Mouse (Mus musculus) MEL (cell line): Measurements from ENCODE around the gene Gm17657. TPM values are rescaled to one million over a fixed set of nuclear protein-coding genes. Genes with fewer than 3 reads are reported as not detected.

Experiments
- DNase-seq: peaks from one replicate; pipeline ENCODE4 v3.0.0; 2011; ENCODE audit warnings: low read depth, low spot score
- H3K27ac ChIP-seq: 2 replicates; pipeline ENCODE4 v1.5.1; 2012; ENCODE audit warnings: low read depth, mild to moderate bottlenecking, control low read depth, low read length, moderate library complexity; ENCODE audit not compliant: control insufficient read depth
- H3K27me3 ChIP-seq, 2 experiments: fragments of 150-350 bp in 1 of 2; sonication (generic) in 1 of 2; 2 replicates each; pipeline ENCODE4 v1.6.1; 2012; ENCODE audit warnings: low read length in 2 of 2, mild to moderate bottlenecking in 2 of 2, improper control_type of control experiment in 1 of 2, moderate library complexity in 1 of 2; ENCODE audit not compliant: insufficient read depth in 2 of 2, control insufficient read depth in 1 of 2
- H3K36me3 ChIP-seq, 2 experiments: 2 replicates each; pipeline ENCODE4 v1.6.1; 2012 to 2014; ENCODE audit warnings: low read length in 2 of 2, improper control_type of control experiment in 1 of 2, inconsistent platforms in 1 of 2, mild to moderate bottlenecking in 1 of 2; ENCODE audit not compliant: insufficient read depth in 2 of 2, control insufficient read depth in 1 of 2
- H3K4me1 ChIP-seq, 2 experiments: fragments of 150-350 bp in 1 of 2; sonication (generic) in 1 of 2; 2 replicates each; pipeline ENCODE4 v1.6.1; 2012; ENCODE audit warnings: low read length in 2 of 2, improper control_type of control experiment in 1 of 2, mild to moderate bottlenecking in 1 of 2; ENCODE audit not compliant: insufficient read depth in 2 of 2, control insufficient read depth in 1 of 2
- H3K4me3 ChIP-seq, 2 experiments: fragments of 150-350 bp in 1 of 2; sonication (generic) in 1 of 2; 2 replicates each; pipeline ENCODE4 v1.5.1; 2012; ENCODE audit warnings: low read depth in 2 of 2, low read length in 2 of 2, mild to moderate bottlenecking in 2 of 2, moderate library complexity in 2 of 2, control low read depth in 1 of 2, improper control_type of control experiment in 1 of 2; ENCODE audit not compliant: control insufficient read depth in 1 of 2, insufficient read depth in 1 of 2
- H3K79me2 ChIP-seq: 2 replicates; pipeline ENCODE4 v1.6.1; 2012; ENCODE audit warnings: mild to moderate bottlenecking, low read length, moderate library complexity; ENCODE audit not compliant: control insufficient read depth, poor library complexity, insufficient read depth
- H3K9ac ChIP-seq: 2 replicates; pipeline ENCODE4 v1.6.1; 2012; ENCODE audit warnings: low read depth, mild to moderate bottlenecking, control low read depth, low read length, moderate library complexity; ENCODE audit not compliant: control insufficient read depth, poor library complexity, severe bottlenecking
- H3K9me3 ChIP-seq: fragments of 150-350 bp; sonication (generic); replicated peaks from 2 replicates; pipeline ENCODE4 v1.6.1; 2012; ENCODE audit warnings: mild to moderate bottlenecking, low read length, improper control_type of control experiment, moderate library complexity; ENCODE audit not compliant: insufficient read depth
- BHLHE40 ChIP-seq: IDR thresholded peaks from 2 replicates; pipeline ENCODE4 v1.6.1; 2012; ENCODE audit warnings: low read depth, mild to moderate bottlenecking, inconsistent platforms, low read length, improper control_type of control experiment, borderline replicate concordance
- CHD2 ChIP-seq: IDR thresholded peaks from 2 replicates; pipeline ENCODE4 v1.6.1; 2011; ENCODE audit warnings: low read length, improper control_type of control experiment
- CTCF ChIP-seq, 3 experiments: IDR thresholded peaks in 2 of 3; conservative IDR thresholded peaks in 1 of 3; 2 replicates each; pipeline ENCODE4 v1.5.1; 2011 to 2012; ENCODE audit warnings: low read length in 3 of 3, low read depth in 2 of 3, mild to moderate bottlenecking in 2 of 3, improper control_type of control experiment in 1 of 3, inconsistent platforms in 1 of 3, mixed read lengths in 1 of 3, moderate library complexity in 1 of 3; ENCODE audit not compliant: control insufficient read depth in 1 of 3, insufficient read depth in 1 of 3, poor library complexity in 1 of 3, severe bottlenecking in 1 of 3
- E2F4 ChIP-seq: IDR thresholded peaks from 2 replicates; pipeline ENCODE4 v1.6.1; 2011; ENCODE audit warnings: low read depth, low read length, improper control_type of control experiment, borderline replicate concordance
- EP300 ChIP-seq, 2 experiments: IDR thresholded peaks; 2 replicates each; pipeline ENCODE4 v1.6.1; 2011; ENCODE audit warnings: improper control_type of control experiment in 2 of 2, low read length in 2 of 2, low read depth in 1 of 2, mild to moderate bottlenecking in 1 of 2
- GABPA ChIP-seq: IDR thresholded peaks from 2 replicates; pipeline ENCODE4 v1.6.1; 2012; ENCODE audit warnings: low read depth, mild to moderate bottlenecking, inconsistent platforms, low read length, improper control_type of control experiment, moderate library complexity
- GATA1 ChIP-seq: IDR thresholded peaks from 2 replicates; pipeline ENCODE4 v1.6.1; 2011; ENCODE audit warnings: low read depth, low read length, improper control_type of control experiment
- HCFC1 ChIP-seq: IDR thresholded peaks from 2 replicates; pipeline ENCODE4 v1.6.1; 2012; ENCODE audit warnings: low read depth, mild to moderate bottlenecking, inconsistent platforms, low read length, improper control_type of control experiment, moderate library complexity
- JUND ChIP-seq: IDR thresholded peaks from 2 replicates; pipeline ENCODE4 v1.6.1; 2011; ENCODE audit warnings: low read depth, mild to moderate bottlenecking, improper control_type of control experiment, low read length
- KAT2A ChIP-seq: conservative IDR thresholded peaks from 2 replicates; pipeline ENCODE4 v1.6.1; 2012; ENCODE audit warnings: low read depth, low read length, improper control_type of control experiment, inconsistent platforms
- MAFK ChIP-seq: IDR thresholded peaks from 2 replicates; pipeline ENCODE4 v1.6.1; 2011; ENCODE audit warnings: low read depth, mild to moderate bottlenecking, low read length, improper control_type of control experiment, borderline replicate concordance
- MAX ChIP-seq: IDR thresholded peaks from 2 replicates; pipeline ENCODE4 v1.6.1; 2011; ENCODE audit warnings: low read length, improper control_type of control experiment
- MAZ ChIP-seq: IDR thresholded peaks from 2 replicates; pipeline ENCODE4 v1.6.1; 2012; ENCODE audit warnings: low read depth, mild to moderate bottlenecking, inconsistent platforms, low read length, improper control_type of control experiment
- MXI1 ChIP-seq: IDR thresholded peaks from 2 replicates; pipeline ENCODE4 v1.6.1; 2011; ENCODE audit warnings: mild to moderate bottlenecking, low read depth, low read length, improper control_type of control experiment
- MYB ChIP-seq: IDR thresholded peaks from 2 replicates; pipeline ENCODE4 v1.6.1; 2011; ENCODE audit warnings: mild to moderate bottlenecking, low read depth, low read length, improper control_type of control experiment
- MYC ChIP-seq: IDR thresholded peaks from 2 replicates; pipeline ENCODE4 v1.6.1; 2011; ENCODE audit warnings: low read depth, mild to moderate bottlenecking, low read length, improper control_type of control experiment, moderate library complexity
- POLR2A ChIP-seq, 2 experiments: IDR thresholded peaks; 2 replicates each; pipeline ENCODE4 v1.6.1; 2011 to 2012; ENCODE audit warnings: low read length in 2 of 2, mild to moderate bottlenecking in 2 of 2, control low read depth in 1 of 2, improper control_type of control experiment in 1 of 2, low read depth in 1 of 2, moderate library complexity in 1 of 2; ENCODE audit not compliant: control insufficient read depth in 1 of 2, insufficient read depth in 1 of 2, poor library complexity in 1 of 2
- RAD21 ChIP-seq: IDR thresholded peaks from 2 replicates; pipeline ENCODE4 v1.6.1; 2011; ENCODE audit warnings: mild to moderate bottlenecking, low read depth, low read length, improper control_type of control experiment
- SMC3 ChIP-seq: IDR thresholded peaks from 2 replicates; pipeline ENCODE4 v1.6.1; 2011; ENCODE audit warnings: low read depth, low read length, improper control_type of control experiment
- TAL1 ChIP-seq: IDR thresholded peaks from 2 replicates; pipeline ENCODE4 v1.6.1; 2012; ENCODE audit warnings: mild to moderate bottlenecking, inconsistent platforms, low read length, moderate library complexity, mixed read lengths
- TBP ChIP-seq: IDR thresholded peaks from 2 replicates; pipeline ENCODE4 v1.8.0; 2011; ENCODE audit warnings: low read depth, low read length, improper control_type of control experiment
- TCF12 ChIP-seq: IDR thresholded peaks from 2 replicates; pipeline ENCODE4 v1.6.1; 2014; ENCODE audit warnings: low read depth, mild to moderate bottlenecking, inconsistent platforms, low read length, improper control_type of control experiment, moderate library complexity
- UBTF ChIP-seq: IDR thresholded peaks from 2 replicates; pipeline ENCODE4 v1.6.1; 2012; ENCODE audit warnings: low read depth, mild to moderate bottlenecking, inconsistent platforms, low read length, improper control_type of control experiment, moderate library complexity, borderline replicate concordance; ENCODE audit not compliant: insufficient read depth
- USF1 ChIP-seq: IDR thresholded peaks from 2 replicates; pipeline ENCODE4 v1.6.1; 2014; ENCODE audit warnings: low read depth, mild to moderate bottlenecking, inconsistent platforms, low read length, improper control_type of control experiment, moderate library complexity
- USF2 ChIP-seq, 2 experiments: IDR thresholded peaks; 2 replicates each; pipeline ENCODE4 v1.6.1; 2011 to 2012; ENCODE audit warnings: improper control_type of control experiment in 2 of 2, low read length in 2 of 2, borderline replicate concordance in 1 of 2, inconsistent platforms in 1 of 2, low read depth in 1 of 2, mild to moderate bottlenecking in 1 of 2; ENCODE audit not compliant: insufficient read depth in 1 of 2
- ZC3H11A ChIP-seq: IDR thresholded peaks from 2 replicates; pipeline ENCODE4 v1.6.1; 2012; ENCODE audit warnings: low read depth, mild to moderate bottlenecking, inconsistent platforms, low read length, improper control_type of control experiment
- ZKSCAN1 ChIP-seq: IDR thresholded peaks from 2 replicates; pipeline ENCODE4 v1.6.1; 2012; ENCODE audit warnings: low read depth, mild to moderate bottlenecking, inconsistent platforms, low read length, improper control_type of control experiment, moderate library complexity
- ZMIZ1 ChIP-seq: IDR thresholded peaks from 2 replicates; pipeline ENCODE4 v1.6.1; 2012; ENCODE audit warnings: low read depth, mild to moderate bottlenecking, inconsistent platforms, low read length, improper control_type of control experiment, moderate library complexity
- ZNF384 ChIP-seq: IDR thresholded peaks from 2 replicates; pipeline ENCODE4 v1.6.1; 2012; ENCODE audit warnings: low read depth, mild to moderate bottlenecking, inconsistent platforms, low read length, improper control_type of control experiment
- polyA plus RNA-seq, 2 experiments: library from polyadenylated mRNA; stranded (reverse) in 1 of 2; unstranded in 1 of 2; fragments of >175 nt in 1 of 2; fragments of >200 nt in 1 of 2; gene quantifications; 2 replicates each; pipeline versions ENCODE4 v1.2.1 to v1.2.4; 2012; ENCODE audit warnings: low replicate concordance in 2 of 2, low read depth in 1 of 2; ENCODE audit not compliant: insufficient read length in 2 of 2, insufficient read depth in 1 of 2, missing spikeins in 1 of 2
- total RNA-seq: library from RNA; depleted of rRNA; stranded (reverse); fragments of 300-350 nt; gene quantifications from 2 replicates; pipeline ENCODE4 v1.2.3, GENCODE M21; 2012

Gene Gm17657
- total and polyA plus RNA-seq, 3 experiments = 0.31 to 2.7 TPM; not detected in 1

DNA sequence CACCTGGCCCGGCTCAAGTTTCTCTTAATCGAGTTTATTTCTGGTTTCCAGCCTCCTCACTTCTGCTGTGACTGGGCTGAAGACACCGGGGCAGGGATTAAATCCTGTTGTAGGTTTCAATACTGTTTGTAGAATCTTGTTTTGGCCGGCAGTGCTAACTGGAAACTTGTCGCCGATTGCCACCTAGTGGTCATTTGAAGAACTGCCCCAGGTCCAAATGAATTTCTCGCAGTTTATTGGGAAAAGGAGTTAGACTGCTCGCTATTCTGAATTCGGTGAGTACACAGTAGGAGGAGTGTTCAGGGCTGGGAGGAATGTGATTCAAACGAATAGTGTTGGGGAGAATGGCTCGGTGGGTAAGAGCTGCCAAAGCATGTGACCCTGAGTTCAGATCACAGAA lies 35.0 kb downstream of the Gm17657 start (continued):
- TF ChIP-seq BHLHE40 = no peak

DNA sequence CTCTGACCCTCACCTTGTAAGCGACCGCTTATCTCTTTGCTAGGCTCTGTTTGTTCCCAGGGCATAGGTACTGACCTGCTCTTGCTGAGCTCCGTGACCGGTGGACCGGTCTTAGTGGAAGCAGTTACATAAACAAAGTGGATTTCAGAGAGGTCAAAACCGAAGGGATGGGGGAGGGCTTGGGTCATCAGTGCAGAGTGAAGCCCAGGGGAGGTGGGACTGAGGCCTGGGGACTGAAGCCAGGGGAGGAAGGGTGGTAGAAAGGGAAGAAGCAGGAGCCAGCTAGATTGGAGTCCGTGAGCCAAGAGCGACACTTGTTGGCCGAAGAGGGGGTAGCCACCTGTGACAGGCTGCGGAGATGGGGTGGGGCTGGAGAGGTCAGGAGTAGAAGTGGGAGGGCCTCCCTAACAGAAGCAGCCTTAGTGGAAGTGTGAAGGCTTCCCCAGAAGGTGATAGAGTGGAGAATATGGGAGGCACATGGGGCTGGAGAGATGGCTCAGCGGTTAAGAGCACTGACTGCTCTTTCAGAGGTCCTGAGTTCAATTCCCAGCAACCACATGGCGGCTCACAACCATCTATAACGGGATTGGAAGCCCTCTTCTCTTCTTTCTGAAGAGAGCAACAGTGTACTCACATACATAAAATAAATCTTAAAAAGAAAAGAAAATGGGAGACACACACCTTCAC lies 36.3 kb downstream of the Gm17657 start:
- H3K4me1 ChIP-seq = 0 out of 4 replicates have a peak, but pooled peaks cover 0 to 2% of the 10 kb centered on the region in 2 experiments
- H3K27ac ChIP-seq = no peak overlapping the region
- no peak overlapping the region for H3K9ac ChIP-seq
- no peak overlapping the region for H3K4me3 ChIP-seq
- no peaks in the 10 kb centered on the region for H3K27me3 ChIP-seq
- H3K79me2 ChIP-seq = no peaks in the 10 kb centered on the region
- no peak for TF ChIP-seq TCF12
- no peak for TF ChIP-seq GABPA
- no peak for TF ChIP-seq CHD2
- TF ChIP-seq TBP = 0 out of 2 replicates have a peak, but pooled peaks have one; percentile 19
- peak; percentile 27 to 62 (median 59); a peak in 5 of 6 replicates for TF ChIP-seq CTCF (IDR thresholded peaks at IDR 0.05 in 2 of 3, conservative IDR thresholded peaks at IDR 0.05 in 1 of 3; ENCODE audit: control insufficient read depth in 1 of 3, insufficient read depth in 1 of 3, low read depth in 2 of 3, low read length in 3 of 3, poor library complexity in 1 of 3, severe bottlenecking in 1 of 3)
- TF ChIP-seq EP300 (IDR thresholded peaks at IDR 0.05; ENCODE audit: low read depth in 1 of 2, low read length in 2 of 2) = no peak
- TF ChIP-seq JUND = no peak
- TF ChIP-seq HCFC1 = no peak
- no peak for TF ChIP-seq MAZ
- TF ChIP-seq UBTF = no peak
- TF ChIP-seq ZMIZ1 = no peak
- peak; percentile 68 for TF ChIP-seq RAD21
- TF ChIP-seq ZC3H11A = peak; percentile 72
- peak; percentile 61 for TF ChIP-seq SMC3
- no peak for TF ChIP-seq POLR2A (IDR thresholded peaks at IDR 0.05; ENCODE audit: control insufficient read depth in 1 of 2, insufficient read depth in 1 of 2, low read depth in 1 of 2, low read length in 2 of 2, poor library complexity in 1 of 2)
- DNase-seq = no peak
- H3K36me3 ChIP-seq = no peaks in the 10 kb centered on the region
- H3K9me3 ChIP-seq = no peaks in the 10 kb centered on the region

DNA sequence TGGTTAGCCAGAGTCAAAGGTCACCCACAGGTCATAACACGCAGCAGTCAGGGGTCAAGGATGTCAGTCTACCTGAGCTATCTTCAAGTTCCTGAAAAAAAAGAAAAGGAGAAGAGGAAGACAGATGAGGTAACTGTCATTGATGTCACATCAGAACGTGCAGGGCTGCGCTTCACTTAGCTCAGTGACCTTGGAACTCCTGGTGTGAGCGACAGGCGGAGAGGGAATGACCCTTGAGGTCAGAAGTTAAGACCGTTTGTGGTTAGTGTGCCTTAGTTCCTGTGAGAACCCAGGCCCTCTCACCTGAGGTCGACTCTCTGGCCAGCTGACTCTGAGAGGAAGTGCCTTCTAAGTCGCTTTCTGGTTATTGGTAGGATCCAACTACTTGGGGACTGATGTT lies 38.7 kb downstream of the Gm17657 start:
- H3K27ac ChIP-seq = no peak overlapping the region
- no peak overlapping the region for H3K9ac ChIP-seq
- H3K4me3 ChIP-seq = no peak overlapping the region
- no peaks in the 10 kb centered on the region for H3K36me3 ChIP-seq
- H3K79me2 ChIP-seq = no peaks in the 10 kb centered on the region
- H3K4me1 ChIP-seq = 0 out of 4 replicates have a peak, but pooled peaks cover 0 to 2% of the 10 kb centered on the region in 2 experiments
- no peaks in the 10 kb centered on the region for H3K9me3 ChIP-seq
- H3K27me3 ChIP-seq = no peaks in the 10 kb centered on the region
- no peak for TF ChIP-seq GATA1
- no peak for TF ChIP-seq RAD21
- no peak for TF ChIP-seq ZMIZ1
- TF ChIP-seq MYC = no peak
- TF ChIP-seq ZNF384 = no peak
- no peak for TF ChIP-seq MAFK
- no peak for TF ChIP-seq MAZ
- TF ChIP-seq USF1 = no peak
- no peak for TF ChIP-seq USF2 (IDR thresholded peaks at IDR 0.05; ENCODE audit: borderline replicate concordance in 1 of 2, insufficient read depth in 1 of 2, low read depth in 1 of 2, low read length in 2 of 2)
- no peak for TF ChIP-seq MAX
- no peak for TF ChIP-seq MYB
- TF ChIP-seq MXI1 = no peak
- TF ChIP-seq ZKSCAN1 = no peak
- no peak for TF ChIP-seq E2F4
- TF ChIP-seq KAT2A = no peak
- TF ChIP-seq HCFC1 = no peak
- no peak for TF ChIP-seq TAL1
- no peak for DNase-seq
